19 mouse cellular contexts compared by ENCODE assay signal in the genomic region with DNA sequence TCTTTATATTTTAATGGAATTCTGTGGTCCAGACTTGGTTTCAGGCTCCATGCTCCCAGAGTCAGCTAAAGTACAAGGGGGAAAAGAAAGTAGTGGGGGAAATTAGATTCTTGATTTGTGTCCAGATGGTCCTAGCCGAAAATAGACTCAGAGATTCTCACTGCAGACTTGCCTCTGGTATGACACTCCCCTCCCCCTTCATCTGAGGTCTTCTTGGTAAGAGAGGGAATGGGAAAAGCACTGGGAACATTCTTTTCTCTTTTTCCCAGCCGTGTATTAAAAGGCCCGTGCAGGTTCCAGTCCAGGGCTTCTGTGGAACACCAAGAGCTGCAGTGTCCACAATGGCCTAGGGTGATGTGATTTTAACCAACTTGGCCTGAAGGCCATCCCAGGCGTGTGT. TPM values are rescaled to one million over a fixed set of nuclear protein-coding genes. Genes with fewer than 3 reads are reported as not detected.
DNase-seq lines count a peak whose midpoint lies in the region; ATAC-seq and TF ChIP-seq lines count a peak whose summit lies in the region.
"Had no signal": no experiment of that assay in that cellular context is flagged by ENCODE, and none has a peak within 500 bp of the region (broad histone marks: within the 10 kb centered on the region; RNA-seq: fewer than 3 reads in every experiment).

No protein-coding gene starts in this region.

- 74% methylated on average over 4 of the region's 4 CpGs for WGBS in heart, embryonic 10.5 days
- WGBS in kidney, adult 2 months = 76% methylated on average over 4 of the region's 4 CpGs
- WGBS in heart, embryonic 16.5 days = 48% methylated on average over 4 of the region's 4 CpGs

- H3K27ac ChIP-seq in heart, embryonic 10.5 days = no peak overlapping the region
- peak overlapping the region; percentile 54 for H3K27ac ChIP-seq in kidney, adult 2 months (ENCODE audit: insufficient read depth, low read depth, low read length)
- H3K27ac ChIP-seq in heart, embryonic 16.5 days (ENCODE audit: low read length) = peak overlapping the region; percentile 71
- H3K27ac ChIP-seq: hindbrain, embryonic 15.5 days; kidney, embryonic 15.5 days; limb, embryonic 15.5 days; midbrain, embryonic 12.5 days; neural tube, embryonic 15.5 days had no signal

- TF ChIP-seq CTCF in kidney, adult 2 months (conservative IDR thresholded peaks at IDR 0.05; ENCODE audit: insufficient read depth, insufficient read length, low read depth, low read length) = no peak

- peak; percentile 55; the same call in 1 of the 2 replicates for ATAC-seq in heart, embryonic 16.5 days (replicated peaks; ENCODE audit: extremely low read depth, insufficient read depth, low FRiP score)
- ATAC-seq: CD4-positive, CD25-positive, alpha-beta regulatory T cell, adult 4 months; forebrain, postnatal 0 days had no signal

- no peak for TF ChIP-seq POLR2A in kidney, adult 2 months (IDR thresholded peaks at IDR 0.05; ENCODE audit: low read depth, low read length)

- no peak overlapping the region for H3K9ac ChIP-seq in heart, embryonic 16.5 days (ENCODE audit: low read length)
- H3K9ac ChIP-seq: forebrain, postnatal 0 days; hindbrain, embryonic 15.5 days; kidney, embryonic 15.5 days; limb, embryonic 15.5 days; midbrain, embryonic 12.5 days; neural tube, embryonic 15.5 days had no signal

- H3K4me3 ChIP-seq in heart, embryonic 10.5 days = no peak overlapping the region
- H3K4me3 ChIP-seq in kidney, adult 2 months (ENCODE audit: insufficient read depth, low read depth, low read length) = no peak overlapping the region
- no peak overlapping the region for H3K4me3 ChIP-seq in heart, embryonic 16.5 days (ENCODE audit: low read length)
- H3K4me3 ChIP-seq: hindbrain, embryonic 15.5 days; kidney, embryonic 15.5 days; limb, embryonic 15.5 days; midbrain, embryonic 12.5 days; neural tube, embryonic 15.5 days had no signal

- no peaks in the 10 kb centered on the region for H3K27me3 ChIP-seq in heart, embryonic 10.5 days (ENCODE audit: insufficient read depth, poor library complexity, severe bottlenecking)
- H3K27me3 ChIP-seq in kidney, adult 2 months (replicated peaks; ENCODE audit: control insufficient read depth, insufficient read depth, low read length) = no peaks in the 10 kb centered on the region
- H3K27me3 ChIP-seq in heart, embryonic 16.5 days (ENCODE audit: control insufficient read depth, insufficient read depth, low read length) = no peaks in the 10 kb centered on the region
- H3K27me3 ChIP-seq: hindbrain, embryonic 15.5 days; kidney, embryonic 15.5 days; limb, embryonic 15.5 days; midbrain, embryonic 12.5 days; neural tube, embryonic 15.5 days had no signal

- DNase-seq in heart, adult 11 months = peak; percentile 93
- no peak for DNase-seq in heart, embryonic 10.5 days (ENCODE audit: low spot score)
- DNase-seq in kidney, adult 2 months = peak; percentile 28
- no peak for DNase-seq in kidney, postnatal 4 days
- peak; percentile 32 for DNase-seq in brain, adult 2 months (ENCODE audit: low read depth, low spot score)
- no peak for DNase-seq in testis, postnatal 14 days (ENCODE audit: low spot score)
- DNase-seq: adrenal gland, postnatal 14 days; cerebellum, adult 11 months; cerebellum, adult 9-11 months; forebrain, postnatal 0 days; left cerebral cortex, postnatal 4 days; right cerebral cortex, adult 18-20 months had no signal

- H3K4me2 ChIP-seq in heart, embryonic 16.5 days (ENCODE audit: low read depth, low read length) = no peak overlapping the region
- H3K4me2 ChIP-seq: hindbrain, embryonic 15.5 days; kidney, embryonic 15.5 days; limb, embryonic 15.5 days; midbrain, embryonic 12.5 days; neural tube, embryonic 15.5 days had no signal

- H3K4me1 ChIP-seq in heart, embryonic 10.5 days = no peaks in the 10 kb centered on the region
- H3K4me1 ChIP-seq in kidney, adult 2 months (ENCODE audit: control insufficient read depth, insufficient read depth, low read length) = no peaks in the 10 kb centered on the region
- H3K4me1 ChIP-seq in heart, embryonic 16.5 days (ENCODE audit: control insufficient read depth, insufficient read depth, low read length) = peaks cover 16% of the 10 kb centered on the region
- H3K4me1 ChIP-seq: hindbrain, embryonic 15.5 days; kidney, embryonic 15.5 days; midbrain, embryonic 12.5 days; neural tube, embryonic 15.5 days had no signal

- H3K36me3 ChIP-seq in heart, embryonic 10.5 days = no peaks in the 10 kb centered on the region
- H3K36me3 ChIP-seq in kidney, adult 2 months (ENCODE audit: control insufficient read depth, insufficient read depth, low read length) = no peaks in the 10 kb centered on the region
- H3K36me3 ChIP-seq in heart, embryonic 16.5 days (ENCODE audit: control insufficient read depth, insufficient read depth) = no peaks in the 10 kb centered on the region
- H3K36me3 ChIP-seq: hindbrain, embryonic 15.5 days; kidney, embryonic 15.5 days; limb, embryonic 15.5 days; midbrain, embryonic 12.5 days; neural tube, embryonic 15.5 days had no signal

- H3K9me3 ChIP-seq in heart, embryonic 10.5 days = peaks cover 2% of the 10 kb centered on the region; the same call in 1 of the 2 replicates
- peaks cover 2% of the 10 kb centered on the region; the same call in 1 of the 2 replicates for H3K9me3 ChIP-seq in heart, embryonic 16.5 days (replicated peaks; ENCODE audit: control insufficient read depth, low read length)
- H3K9me3 ChIP-seq: hindbrain, embryonic 15.5 days; limb, embryonic 15.5 days; midbrain, embryonic 12.5 days; neural tube, embryonic 15.5 days had no signal

RNA-seq across cellular contexts. Expression of a gene that starts 23.0 kb away (rescaled TPM):
- polyA plus RNA-seq in heart, embryonic 10.5 days (2016; fragmentation: Nextera tagmentation; extraction: Ambion mirVana) = 0.30 and 1.1 TPM in 2 replicates
- 17.0 and 18.7 TPM in 2 replicates for polyA plus RNA-seq in kidney, adult 2 months (2012; rRNA removed)
- 2.8 and 3.1 TPM in 2 replicates for polyA plus RNA-seq in heart, embryonic 16.5 days (2015; fragmentation: Nextera tagmentation; extraction: Ambion mirVana)
- polyA plus RNA-seq: CD4-positive, CD25-positive, alpha-beta regulatory T cell, adult 4 months had no signal

Comparison
In these comparisons a context has a peak if more than half of its experiments do, and no peak if none do; other contexts are left out.
1. DNase-seq: peak in heart, adult 11 months (single experiment), kidney, adult 2 months (single experiment) and brain, adult 2 months (single experiment); none in heart, embryonic 10.5 days (single experiment), kidney, postnatal 4 days (0 of 2) and testis, postnatal 14 days (single experiment).